Mouse (Mus musculus): ENCODE data around the gene Smtnl2.

GRCm38 (mm10) chr11:72447475-72447874, 36.0 kb upstream of the Smtnl2 start:
- no peak for TF ChIP-seq ZC3H11A (IDR thresholded peaks at IDR 0.05; ENCODE audit: borderline replicate concordance, low read depth, low read length)
- no peak for TF ChIP-seq CHD2 (IDR thresholded peaks at IDR 0.05; ENCODE audit: low read depth, low read length)
- no peak for TF ChIP-seq ZNF384 (IDR thresholded peaks at IDR 0.05; ENCODE audit: low read depth, low read length)

Data from ES-E14 (cell line).